Mouse (Mus musculus) v-Abl transformed pro-B cells (cell line): ENCODE data around the gene Cpm.
"Not testable (repeated sequence)": the region's sequence is repeated elsewhere in the genome, so short reads cannot be mapped to it uniquely, and the experiment has no call there.

Experiments used
- in situ Hi-C, 2 experiments: fragments of 400-800 bp; cut with MboI; formaldehyde crosslinking; loops; one replicate each; pipeline ENCODE4 v1.15.1; 2025; ENCODE audit not compliant: unreplicated experiment in 2 of 2

The Cpm gene

GRCm38 (mm10) chr10:117629169-117629971 lies at the start of gene Cpm:
TSS of gene Cpm (plus strand) at chr10:117629500.
- in situ Hi-C loops = no loop called here

GRCm38 (mm10) chr10:117579771-117580284 lies 49.5 kb upstream of the Cpm start:
- in situ Hi-C loops = no loop called here

GRCm38 (mm10) chr10:117580405-117580804 lies 48.9 kb upstream of the Cpm start:
- in situ Hi-C loops = no loop called here

- in situ Hi-C loops = no loop called here
Measured at GRCm38 (mm10) chr10:117581007-117581752, 48.1 kb upstream of the Cpm start.

GRCm38 (mm10) chr10:117581753-117582062 lies 47.6 kb upstream of the Cpm start:
- in situ Hi-C loops = no loop called here

- in situ Hi-C loops = no loop called here
Measured at GRCm38 (mm10) chr10:117583155-117584061, 45.9 kb upstream of the Cpm start.

- in situ Hi-C loops = no loop called here
Measured at GRCm38 (mm10) chr10:117584102-117584501, 45.2 kb upstream of the Cpm start.

GRCm38 (mm10) chr10:117584566-117585515 lies 44.5 kb upstream of the Cpm start:
- in situ Hi-C loops = no loop called here

- in situ Hi-C loops = no loop called here
Measured at GRCm38 (mm10) chr10:117585600-117586299, 43.5 kb upstream of the Cpm start.

GRCm38 (mm10) chr10:117586859-117587258 lies 42.4 kb upstream of the Cpm start:
- in situ Hi-C loops = no loop called here

- in situ Hi-C loops = no loop called here
Measured at GRCm38 (mm10) chr10:117587335-117587734, 42.0 kb upstream of the Cpm start.

- in situ Hi-C loops = not testable (repeated sequence)
Measured at GRCm38 (mm10) chr10:117588416-117589143, 40.7 kb upstream of the Cpm start.

GRCm38 (mm10) chr10:117589144-117589940 lies 40.0 kb upstream of the Cpm start:
- in situ Hi-C loops = no loop called here

- in situ Hi-C loops = no loop called here
Measured at GRCm38 (mm10) chr10:117590331-117591301, 38.7 kb upstream of the Cpm start.

- in situ Hi-C loops = no loop called here
Measured at GRCm38 (mm10) chr10:117591766-117592165, 37.5 kb upstream of the Cpm start.

- in situ Hi-C loops = no loop called here
Measured at GRCm38 (mm10) chr10:117592306-117593040, 36.8 kb upstream of the Cpm start.
